In the genomic region with DNA sequence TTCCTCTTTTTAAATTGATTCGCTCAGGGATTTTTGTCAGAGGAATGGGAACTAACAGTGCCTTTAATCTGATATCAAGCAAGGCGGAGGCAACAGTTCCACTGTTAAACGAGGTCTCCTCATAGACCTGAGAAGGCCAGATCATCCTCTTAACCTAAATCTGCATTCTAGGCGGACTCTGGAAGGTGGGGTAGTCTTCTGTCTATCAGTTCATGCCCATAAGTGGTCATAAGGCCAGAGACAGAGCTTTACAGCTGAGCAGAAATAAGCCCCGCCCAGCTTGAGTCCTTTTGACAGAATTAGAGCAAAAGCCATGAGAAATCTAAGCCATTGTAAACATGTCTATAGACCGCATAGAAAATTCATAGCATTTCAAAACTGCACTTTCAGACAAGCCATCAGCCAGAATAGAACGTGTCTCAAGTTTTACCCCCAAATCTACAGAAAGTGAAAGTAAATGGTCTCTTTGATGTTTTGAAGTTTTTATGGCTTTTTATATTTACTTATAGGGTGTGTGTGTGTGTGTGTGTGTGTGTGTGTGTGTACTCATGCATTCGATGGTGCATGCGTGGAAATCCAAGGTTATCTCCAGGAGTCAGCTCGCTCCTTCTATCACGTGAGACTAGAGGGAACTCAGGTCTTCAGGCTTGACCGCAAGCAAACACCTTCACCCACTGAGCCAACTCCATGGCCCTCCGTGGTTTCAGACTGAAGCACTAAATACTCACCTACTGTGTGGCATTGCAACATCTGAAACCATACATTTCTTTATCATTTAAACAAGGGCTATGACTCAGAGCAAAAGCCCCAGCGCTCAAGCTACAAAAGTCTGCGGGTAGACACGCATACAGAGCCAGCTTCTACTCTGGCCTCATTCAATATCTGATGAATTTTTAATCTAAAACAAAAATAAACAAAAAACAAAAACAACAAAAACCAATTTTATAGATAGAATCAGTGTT, we compare ENCODE assay signal across 18 mouse cellular contexts.
DNase-seq lines count a peak whose midpoint lies in the region; ATAC-seq and TF ChIP-seq lines count a peak whose summit lies in the region.
"Had no signal": no experiment of that assay in that cellular context is flagged by ENCODE, and none has a peak within 500 bp of the region (broad histone marks: within the 10 kb centered on the region; RNA-seq: fewer than 3 reads in every experiment).

No protein-coding gene starts in this region.

- no peak for TF ChIP-seq EP300 in lung, postnatal 0 days (IDR thresholded peaks at IDR 0.05)

- H3K27ac ChIP-seq in lung, postnatal 0 days (ENCODE audit: low read length) = no peak overlapping the region
- no peak overlapping the region for H3K27ac ChIP-seq in intestine, embryonic 15.5 days
- no peak overlapping the region for H3K27ac ChIP-seq in stomach, embryonic 14.5 days (ENCODE audit: low read length)
- no peak overlapping the region for H3K27ac ChIP-seq in liver, embryonic 11.5 days (ENCODE audit: low read depth, low read length)
- H3K27ac ChIP-seq in midbrain, embryonic 13.5 days = no peak overlapping the region
- no peak overlapping the region for H3K27ac ChIP-seq in kidney, embryonic 16.5 days (ENCODE audit: low read length)
- H3K27ac ChIP-seq: forebrain, embryonic 15.5 days; liver, embryonic 14.5 days; midbrain, embryonic 15.5 days; neural tube, embryonic 13.5 days had no signal

- no peak overlapping the region for H3K4me2 ChIP-seq in lung, postnatal 0 days (replicated peaks; ENCODE audit: low read depth, low read length)
- peak overlapping the region; percentile 36; the same call in 1 of the 2 replicates for H3K4me2 ChIP-seq in intestine, embryonic 15.5 days (replicated peaks)
- H3K4me2 ChIP-seq in stomach, embryonic 14.5 days (replicated peaks; ENCODE audit: low read depth, low read length) = no peak overlapping the region
- no peak overlapping the region for H3K4me2 ChIP-seq in liver, embryonic 11.5 days
- H3K4me2 ChIP-seq in midbrain, embryonic 13.5 days (replicated peaks) = no peak overlapping the region
- H3K4me2 ChIP-seq in kidney, embryonic 16.5 days (replicated peaks; ENCODE audit: low read depth, low read length) = no peak overlapping the region
- H3K4me2 ChIP-seq: forebrain, embryonic 15.5 days; heart, embryonic 11.5 days; midbrain, embryonic 15.5 days; neural tube, embryonic 13.5 days had no signal

- 57% methylated on average over 16 of the region's 16 CpGs for WGBS in lung, postnatal 0 days
- WGBS in lung, adult 2 months = 61% methylated on average over 16 of the region's 16 CpGs
- 63% methylated on average over 16 of the region's 16 CpGs for WGBS in intestine, embryonic 15.5 days
- WGBS in stomach, embryonic 14.5 days = 66% methylated on average over 16 of the region's 16 CpGs
- 76% methylated on average over 16 of the region's 16 CpGs for WGBS in liver, embryonic 11.5 days
- WGBS in midbrain, embryonic 13.5 days = 83% methylated on average over 16 of the region's 16 CpGs
- WGBS in kidney, embryonic 16.5 days = 71% methylated on average over 16 of the region's 16 CpGs

- no peak for TF ChIP-seq POLR2A in lung, adult 2 months (IDR thresholded peaks at IDR 0.05; ENCODE audit: borderline replicate concordance, extremely low read depth, low read depth, low read length)

- H3K27me3 ChIP-seq in lung, postnatal 0 days (replicated peaks; ENCODE audit: insufficient read depth, low read length) = no peaks in the 10 kb centered on the region
- no peaks in the 10 kb centered on the region for H3K27me3 ChIP-seq in intestine, embryonic 15.5 days (replicated peaks)
- H3K27me3 ChIP-seq in stomach, embryonic 14.5 days (ENCODE audit: control insufficient read depth, insufficient read depth, low read length) = no peaks in the 10 kb centered on the region
- no peaks in the 10 kb centered on the region for H3K27me3 ChIP-seq in liver, embryonic 11.5 days (replicated peaks; ENCODE audit: control insufficient read depth, insufficient read depth, low read length)
- H3K27me3 ChIP-seq in midbrain, embryonic 13.5 days = no peaks in the 10 kb centered on the region
- no peaks in the 10 kb centered on the region for H3K27me3 ChIP-seq in kidney, embryonic 16.5 days (ENCODE audit: insufficient read depth, low read length)
- H3K27me3 ChIP-seq: forebrain, embryonic 15.5 days; midbrain, embryonic 15.5 days; neural tube, embryonic 13.5 days had no signal

- H3K4me3 ChIP-seq in lung, postnatal 0 days (ENCODE audit: low read depth, low read length) = no peak overlapping the region
- no peak overlapping the region for H3K4me3 ChIP-seq in lung, adult 2 months (replicated peaks; ENCODE audit: extremely low read depth, low read depth, low read length)
- no peak overlapping the region for H3K4me3 ChIP-seq in intestine, embryonic 15.5 days (replicated peaks)
- H3K4me3 ChIP-seq in stomach, embryonic 14.5 days (ENCODE audit: low read depth, low read length) = no peak overlapping the region
- H3K4me3 ChIP-seq in liver, embryonic 11.5 days (ENCODE audit: low read depth, low read length) = no peak overlapping the region
- no peak overlapping the region for H3K4me3 ChIP-seq in midbrain, embryonic 13.5 days (replicated peaks)
- H3K4me3 ChIP-seq in kidney, embryonic 16.5 days (ENCODE audit: low read length) = no peak overlapping the region
- H3K4me3 ChIP-seq: forebrain, embryonic 15.5 days; midbrain, embryonic 15.5 days; neural tube, embryonic 13.5 days had no signal

- H3K9me3 ChIP-seq in lung, postnatal 0 days (ENCODE audit: low read length) = no peaks in the 10 kb centered on the region
- H3K9me3 ChIP-seq in intestine, embryonic 15.5 days = no peaks in the 10 kb centered on the region
- no peaks in the 10 kb centered on the region for H3K9me3 ChIP-seq in stomach, embryonic 14.5 days (ENCODE audit: control insufficient read depth, low read depth, low read length)
- no peaks in the 10 kb centered on the region for H3K9me3 ChIP-seq in liver, embryonic 11.5 days (ENCODE audit: control insufficient read depth, low read length)
- no peaks in the 10 kb centered on the region for H3K9me3 ChIP-seq in midbrain, embryonic 13.5 days
- H3K9me3 ChIP-seq in kidney, embryonic 16.5 days (ENCODE audit: low read length) = peaks cover 3% of the 10 kb centered on the region; the same call in 1 of the 2 replicates
- H3K9me3 ChIP-seq: forebrain, embryonic 15.5 days; midbrain, embryonic 15.5 days; neural tube, embryonic 13.5 days had no signal

- H3K9ac ChIP-seq in lung, postnatal 0 days (replicated peaks; ENCODE audit: low read depth) = no peak overlapping the region
- H3K9ac ChIP-seq in intestine, embryonic 15.5 days = no peak overlapping the region
- no peak overlapping the region for H3K9ac ChIP-seq in stomach, embryonic 14.5 days (replicated peaks; ENCODE audit: low read depth, low read length)
- H3K9ac ChIP-seq in liver, embryonic 11.5 days (ENCODE audit: low read depth, low read length) = no peak overlapping the region
- no peak overlapping the region for H3K9ac ChIP-seq in midbrain, embryonic 13.5 days (replicated peaks)
- H3K9ac ChIP-seq in kidney, embryonic 16.5 days (replicated peaks; ENCODE audit: low read length) = no peak overlapping the region
- H3K9ac ChIP-seq: forebrain, embryonic 15.5 days; liver, embryonic 14.5 days; midbrain, embryonic 15.5 days; neural tube, embryonic 13.5 days had no signal

- peak; percentile 11 for DNase-seq in lung, postnatal 0 days (ENCODE audit: low spot score)
- DNase-seq in lung, adult 2 months = no peak
- no peak for DNase-seq in liver, embryonic 11.5 days (ENCODE audit: low spot score)
- DNase-seq: adrenal gland, adult 2 months; kidney, adult 8-10 months; layer of hippocampus, adult 9-11 months; right cerebral cortex, adult 18-20 months; thymus, postnatal 25 days had no signal

- no peaks in the 10 kb centered on the region for H3K4me1 ChIP-seq in lung, postnatal 0 days (ENCODE audit: insufficient read depth, low read depth, low read length)
- H3K4me1 ChIP-seq in lung, adult 2 months (ENCODE audit: control insufficient read depth, insufficient read depth, low read length) = 0 out of 2 replicates have a peak, but pooled peaks cover 5% of the 10 kb centered on the region
- H3K4me1 ChIP-seq in intestine, embryonic 15.5 days (replicated peaks) = peaks cover 7% of the 10 kb centered on the region
- H3K4me1 ChIP-seq in stomach, embryonic 14.5 days (ENCODE audit: control insufficient read depth, insufficient read depth, low read length) = 0 out of 2 replicates have a peak, but pooled peaks cover 3% of the 10 kb centered on the region
- H3K4me1 ChIP-seq in liver, embryonic 11.5 days (replicated peaks; ENCODE audit: control insufficient read depth, insufficient read depth, low read length) = peaks cover 3% of the 10 kb centered on the region; the same call in 1 of the 2 replicates
- H3K4me1 ChIP-seq in midbrain, embryonic 13.5 days (replicated peaks) = peaks cover 6% of the 10 kb centered on the region
- no peaks in the 10 kb centered on the region for H3K4me1 ChIP-seq in kidney, embryonic 16.5 days (ENCODE audit: insufficient read depth, low read length)

- H3K36me3 ChIP-seq in lung, postnatal 0 days (ENCODE audit: insufficient read depth, low read length) = no peaks in the 10 kb centered on the region
- H3K36me3 ChIP-seq in intestine, embryonic 15.5 days = no peaks in the 10 kb centered on the region
- no peaks in the 10 kb centered on the region for H3K36me3 ChIP-seq in stomach, embryonic 14.5 days (ENCODE audit: control insufficient read depth, insufficient read depth, low read length)
- H3K36me3 ChIP-seq in liver, embryonic 11.5 days (ENCODE audit: control insufficient read depth, insufficient read depth, low read length) = no peaks in the 10 kb centered on the region
- H3K36me3 ChIP-seq in midbrain, embryonic 13.5 days = no peaks in the 10 kb centered on the region
- no peaks in the 10 kb centered on the region for H3K36me3 ChIP-seq in kidney, embryonic 16.5 days (ENCODE audit: insufficient read depth, low read length)
- H3K36me3 ChIP-seq: forebrain, embryonic 15.5 days; midbrain, embryonic 15.5 days; neural tube, embryonic 13.5 days had no signal

- TF ChIP-seq CTCF in lung, postnatal 0 days (IDR thresholded peaks at IDR 0.05) = no peak
- TF ChIP-seq CTCF in lung, adult 2 months (IDR thresholded peaks at IDR 0.05; ENCODE audit: insufficient read depth, low read length) = no peak

- ATAC-seq in lung, postnatal 0 days = peak; percentile 37; the same call in 1 of the 2 replicates
- ATAC-seq in CD4-positive, CD25-positive, alpha-beta regulatory T cell, adult 4 months = peak; percentile 76
- ATAC-seq in intestine, embryonic 15.5 days = peak; percentile 43
- ATAC-seq in stomach, embryonic 14.5 days (ENCODE audit: insufficient number of reproducible peaks, insufficient read depth, low FRiP score, low read depth) = 0 out of 2 replicates have a peak, but pooled peaks have one; percentile 3
- ATAC-seq in liver, embryonic 11.5 days (replicated peaks; ENCODE audit: low FRiP score) = no peak
- ATAC-seq in midbrain, embryonic 13.5 days = no peak
- ATAC-seq in kidney, embryonic 16.5 days (ENCODE audit: low FRiP score, low TSS enrichment) = no peak
- ATAC-seq: forebrain, embryonic 15.5 days; midbrain, embryonic 15.5 days had no signal

Comparison
In these comparisons a context has a peak if more than half of its experiments do, and no peak if none do; other contexts are left out.
1. ATAC-seq: peak in lung, postnatal 0 days (single experiment), CD4-positive, CD25-positive, alpha-beta regulatory T cell, adult 4 months (single experiment), intestine, embryonic 15.5 days (single experiment) and stomach, embryonic 14.5 days (single experiment); none in liver, embryonic 11.5 days (single experiment), midbrain, embryonic 13.5 days (single experiment) and kidney, embryonic 16.5 days (single experiment).